In genomic region chr12:33928331-33929192, GRCm38 (mm10) we compare ENCODE assay signal across 12 mouse cellular contexts. TPM values are rescaled to one million over a fixed set of nuclear protein-coding genes. Genes with fewer than 3 reads are reported as not detected.
DNase-seq lines count a peak whose midpoint lies in the region; ATAC-seq and TF ChIP-seq lines count a peak whose summit lies in the region.
"Had no signal": no experiment of that assay in that cellular context is flagged by ENCODE, and none has a peak within 500 bp of the region (broad histone marks: within the 10 kb centered on the region; RNA-seq: fewer than 3 reads in every experiment).

Gene Ferd3l, plus strand, starts transcription at chr12:33928425.

- H3K9ac ChIP-seq in heart, adult 2 months (ENCODE audit: low read depth, low read length) = no peak within 1 kb of the TSS
- H3K9ac ChIP-seq in hindbrain, embryonic 14.5 days = no peak within 1 kb of the TSS
- H3K9ac ChIP-seq in midbrain, embryonic 15.5 days = peak within 1 kb of the TSS; percentile 15; the same call in 1 of the 2 replicates

- intact Hi-C loops in heart, adult 2 months (cut with DNase I) = no loop called here

- TF ChIP-seq CTCF in heart, adult 2 months (IDR thresholded peaks at IDR 0.05) = no peak

- TF ChIP-seq POLR2A in heart, adult 2 months (IDR thresholded peaks at IDR 0.05; ENCODE audit: insufficient read depth, low read depth, low read length) = no peak

- peaks cover 39% of the 10 kb centered on the region for H3K27me3 ChIP-seq in heart, embryonic 10.5 days (ENCODE audit: insufficient read depth, poor library complexity, severe bottlenecking)
- peaks cover 14% of the 10 kb centered on the region for H3K27me3 ChIP-seq in heart, adult 2 months (ENCODE audit: control insufficient read depth, insufficient read depth, low read length)
- peaks cover 45% of the 10 kb centered on the region for H3K27me3 ChIP-seq in hindbrain, embryonic 14.5 days (ENCODE audit: control insufficient read depth, insufficient read depth, low read length)
- peaks cover 14% of the 10 kb centered on the region for H3K27me3 ChIP-seq in midbrain, embryonic 15.5 days (replicated peaks)

- peak within 1 kb of the TSS; percentile 49 for H3K4me2 ChIP-seq in hindbrain, embryonic 14.5 days (replicated peaks)
- peak within 1 kb of the TSS; percentile 68 for H3K4me2 ChIP-seq in midbrain, embryonic 15.5 days

- ATAC-seq in hindbrain, embryonic 14.5 days (ENCODE audit: low FRiP score) = peak; percentile 40; the same call in 1 of the 2 replicates
- peak; percentile 56 for ATAC-seq in midbrain, embryonic 15.5 days (replicated peaks)

- H3K9me3 ChIP-seq in heart, embryonic 10.5 days = no peaks in the 10 kb centered on the region
- H3K9me3 ChIP-seq in hindbrain, embryonic 14.5 days (ENCODE audit: control insufficient read depth, low read length) = no peaks in the 10 kb centered on the region
- no peaks in the 10 kb centered on the region for H3K9me3 ChIP-seq in midbrain, embryonic 15.5 days

- no peaks in the 10 kb centered on the region for H3K79me2 ChIP-seq in heart, adult 2 months (replicated peaks; ENCODE audit: control insufficient read depth, insufficient read depth, low read length)

- H3K4me1 ChIP-seq in heart, embryonic 10.5 days = peaks cover 8% of the 10 kb centered on the region; the same call in 1 of the 2 replicates
- H3K4me1 ChIP-seq in heart, adult 2 months (ENCODE audit: control insufficient read depth, insufficient read depth, low read length) = no peaks in the 10 kb centered on the region
- H3K4me1 ChIP-seq in hindbrain, embryonic 14.5 days (replicated peaks; ENCODE audit: control insufficient read depth, insufficient read depth, low read length) = peaks cover 13% of the 10 kb centered on the region
- peaks cover 20% of the 10 kb centered on the region for H3K4me1 ChIP-seq in midbrain, embryonic 15.5 days

- peak within 1 kb of the TSS; percentile 51 for H3K4me3 ChIP-seq in heart, embryonic 10.5 days
- H3K4me3 ChIP-seq in heart, adult 2 months = no peak within 1 kb of the TSS
- H3K4me3 ChIP-seq in hindbrain, embryonic 14.5 days (replicated peaks; ENCODE audit: low read length) = peak within 1 kb of the TSS; percentile 19
- H3K4me3 ChIP-seq in midbrain, embryonic 15.5 days = peak within 1 kb of the TSS; percentile 37

- TF ChIP-seq EP300 in heart, adult 2 months (IDR thresholded peaks at IDR 0.05; ENCODE audit: insufficient read depth, low read depth, low read length) = no peak

- no peaks in the 10 kb centered on the region for H3K36me3 ChIP-seq in heart, embryonic 10.5 days
- H3K36me3 ChIP-seq in heart, adult 2 months (ENCODE audit: control insufficient read depth, insufficient read depth, low read length) = no peaks in the 10 kb centered on the region
- no peaks in the 10 kb centered on the region for H3K36me3 ChIP-seq in hindbrain, embryonic 14.5 days (replicated peaks; ENCODE audit: control insufficient read depth, insufficient read depth)
- no peaks in the 10 kb centered on the region for H3K36me3 ChIP-seq in midbrain, embryonic 15.5 days (replicated peaks)

- under 1% methylated on average over 39 of the region's 39 CpGs for WGBS in heart, embryonic 10.5 days
- 2% methylated on average over 38 of the region's 39 CpGs for WGBS in heart, adult 2 months
- WGBS in hindbrain, embryonic 14.5 days = 2% methylated on average over 39 of the region's 39 CpGs
- 1% methylated on average over 39 of the region's 39 CpGs for WGBS in midbrain, embryonic 15.5 days

- no peak for DNase-seq in heart, embryonic 10.5 days (ENCODE audit: low spot score)
- no peak for DNase-seq in heart, adult 2 months
- DNase-seq in embryo, embryonic 11 days = peak; percentile 32
- peak; percentile 28 for DNase-seq in hindbrain, embryonic 14.5 days (ENCODE audit: low spot score)
- DNase-seq in ovary, postnatal 14 days (ENCODE audit: low spot score) = no peak
- no peak for DNase-seq in gastrocnemius, adult 18-20 months (ENCODE audit: low spot score)
- DNase-seq in lung, postnatal 4 days = no peak
- DNase-seq: cerebellum, postnatal 36 days had no signal

- H3K27ac ChIP-seq in heart, embryonic 10.5 days = no peak within 1 kb of the TSS
- no peak within 1 kb of the TSS for H3K27ac ChIP-seq in heart, adult 2 months
- no peak within 1 kb of the TSS for H3K27ac ChIP-seq in hindbrain, embryonic 14.5 days
- no peak within 1 kb of the TSS for H3K27ac ChIP-seq in midbrain, embryonic 15.5 days

RNA-seq across cellular contexts. Expression of gene Ferd3l, which starts in this region (rescaled TPM):
- not detected in 2 replicates for polyA plus RNA-seq in heart, embryonic 10.5 days (2016; fragmentation: Nextera tagmentation; extraction: Ambion mirVana)
- total RNA-seq in heart, adult 2 months (2021) = not detected
- polyA plus RNA-seq in heart, adult 2 months (2012; rRNA removed) = not detected in 2 replicates
- polyA plus RNA-seq in hindbrain, embryonic 14.5 days (2014; fragmentation: Nextera tagmentation; extraction: Ambion mirVana) = 0.68 TPM in 1 of 2 replicates, not detected in the other
- polyA plus RNA-seq in midbrain, embryonic 15.5 days (2015; fragmentation: Nextera tagmentation; extraction: Ambion mirVana) = 0.71 and 0.86 TPM in 2 replicates
- not detected for total RNA-seq in gastrocnemius, adult 18-20 months (2021)
- total RNA-seq: granulocyte monocyte progenitor cell, adult 5-6 weeks; liver, adult 2 months; monocyte, adult 5-6 weeks had no signal
- polyA plus RNA-seq: liver, adult 2 months had no signal

Comparison
In these comparisons a context has a peak if more than half of its experiments do, and no peak if none do; other contexts are left out.
1. Peak in DNase-seq, ATAC-seq, H3K4me3 ChIP-seq and H3K4me2 ChIP-seq in hindbrain, embryonic 14.5 days; RNA of the gene not detected or under 1 TPM.
2. Peak in ATAC-seq, H3K4me3 ChIP-seq, H3K9ac ChIP-seq and H3K4me2 ChIP-seq in midbrain, embryonic 15.5 days; RNA of the gene not detected or under 1 TPM.